Mouse (Mus musculus) cerebellum, postnatal 10 days (tissue): Measurements from ENCODE around the gene Itga3.

Source experiments
- DNase-seq, 2 experiments: peaks; one replicate each; pipeline ENCODE4 v3.0.0; 2021; ENCODE audit warnings: mixed read lengths in 2 of 2

The Itga3 gene

GRCm38 (mm10) chr11:95004136-95004936 lies 72.3 kb downstream of the Itga3 start:
- peak in 1 of 2 experiments; percentile 46 for DNase-seq

GRCm38 (mm10) chr11:95002705-95003104 lies 73.9 kb downstream of the Itga3 start:
- DNase-seq, result peak in 1 of 2 experiments; percentile 21

GRCm38 (mm10) chr11:95001584-95002347 lies 74.8 kb downstream of the Itga3 start:
- DNase-seq, result peak in 1 of 2 experiments; percentile 29

GRCm38 (mm10) chr11:95001058-95001457 lies 75.5 kb downstream of the Itga3 start:
- DNase-seq, result peak; percentile 94 to 96

- DNase-seq, result peak; percentile 66 to 67
Measured at GRCm38 (mm10) chr11:95000548-95000947, 76.1 kb downstream of the Itga3 start.

GRCm38 (mm10) chr11:95000128-95000527 lies 76.5 kb downstream of the Itga3 start:
- DNase-seq, result peak in 1 of 2 experiments; percentile 24

- DNase-seq, result peak; percentile 63 to 76
Measured at GRCm38 (mm10) chr11:94998041-94998531, 78.5 kb downstream of the Itga3 start.

- DNase-seq, result no peak
Measured at GRCm38 (mm10) chr11:94997596-94997995, 79.0 kb downstream of the Itga3 start.

GRCm38 (mm10) chr11:94996984-94997383 lies 79.6 kb downstream of the Itga3 start:
- no peak for DNase-seq

- DNase-seq, result peak in 1 of 2 experiments; percentile 50
Measured at GRCm38 (mm10) chr11:94996101-94996500, 80.5 kb downstream of the Itga3 start.

GRCm38 (mm10) chr11:94994947-94995772 lies 81.4 kb downstream of the Itga3 start:
- peak in 1 of 2 experiments; percentile 14 for DNase-seq
